ENCODE assay signal across 12 mouse cellular contexts in genomic region chr19:28768218-28768617, GRCm38 (mm10).
DNase-seq lines count a peak whose midpoint lies in the region; ATAC-seq and TF ChIP-seq lines count a peak whose summit lies in the region.
"Had no signal": no experiment of that assay in that cellular context is flagged by ENCODE, and none has a peak within 500 bp of the region (broad histone marks: within the 10 kb centered on the region; RNA-seq: fewer than 3 reads in every experiment).

No protein-coding gene starts in this region.

- no peak overlapping the region for H3K9ac ChIP-seq in forebrain, embryonic 15.5 days (replicated peaks)
- no peak overlapping the region for H3K9ac ChIP-seq in forebrain, embryonic 11.5 days (ENCODE audit: low read length)
- no peak overlapping the region for H3K9ac ChIP-seq in lung, embryonic 14.5 days
- H3K9ac ChIP-seq: midbrain, embryonic 12.5 days had no signal

- H3K27me3 ChIP-seq in forebrain, embryonic 15.5 days: no peaks in the 10 kb centered on the region
- no peaks in the 10 kb centered on the region for H3K27me3 ChIP-seq in forebrain, embryonic 11.5 days (ENCODE audit: control insufficient read depth, insufficient read depth, low read length)
- no peaks in the 10 kb centered on the region for H3K27me3 ChIP-seq in lung, embryonic 14.5 days (ENCODE audit: insufficient read depth, low read length)
- H3K27me3 ChIP-seq: midbrain, embryonic 12.5 days had no signal

- H3K4me1 ChIP-seq in forebrain, embryonic 15.5 days: no peaks in the 10 kb centered on the region
- no peaks in the 10 kb centered on the region for H3K4me1 ChIP-seq in forebrain, embryonic 11.5 days (replicated peaks; ENCODE audit: control insufficient read depth, insufficient read depth, low read length)
- no peaks in the 10 kb centered on the region for H3K4me1 ChIP-seq in lung, embryonic 14.5 days (ENCODE audit: insufficient read depth)

- no peak overlapping the region for H3K4me2 ChIP-seq in forebrain, embryonic 15.5 days (replicated peaks)
- H3K4me2 ChIP-seq in forebrain, embryonic 11.5 days (ENCODE audit: low read depth, low read length, severe bottlenecking): no peak overlapping the region
- H3K4me2 ChIP-seq in lung, embryonic 14.5 days: no peak overlapping the region
- H3K4me2 ChIP-seq: liver, embryonic 11.5 days; midbrain, embryonic 12.5 days had no signal

- 47% methylated on average over 5 of the region's 5 CpGs for WGBS in forebrain, embryonic 15.5 days
- WGBS in forebrain, embryonic 11.5 days: 57% methylated on average over 5 of the region's 5 CpGs
- WGBS in lung, embryonic 14.5 days: 22% methylated on average over 5 of the region's 5 CpGs

- DNase-seq in forebrain, embryonic 11.5 days (ENCODE audit: low spot score): no peak
- DNase-seq in lung, embryonic 14.5 days: peak; percentile 80
- no peak for DNase-seq in lung, postnatal 36 days
- peak; percentile 30 for DNase-seq in brain, embryonic 18.5 days (ENCODE audit: low read depth, low spot score)
- DNase-seq in mesoderm, embryonic 11.5 days (ENCODE audit: low read depth, low spot score): peak; percentile 25
- no peak for DNase-seq in thymus, postnatal 36 days
- DNase-seq: cerebellum, adult 11-12 months had no signal

- peak; percentile 56 for TF ChIP-seq CTCF in lung, embryonic 14.5 days (IDR thresholded peaks at IDR 0.05; ENCODE audit: low read depth)

- H3K9me3 ChIP-seq in forebrain, embryonic 15.5 days: no peaks in the 10 kb centered on the region
- no peaks in the 10 kb centered on the region for H3K9me3 ChIP-seq in forebrain, embryonic 11.5 days (ENCODE audit: control insufficient read depth, low read length)
- H3K9me3 ChIP-seq in lung, embryonic 14.5 days (ENCODE audit: low read depth, low read length): no peaks in the 10 kb centered on the region
- H3K9me3 ChIP-seq: midbrain, embryonic 12.5 days had no signal

- peak; percentile 61 for ATAC-seq in forebrain, embryonic 15.5 days (replicated peaks)
- ATAC-seq in forebrain, embryonic 11.5 days (replicated peaks; ENCODE audit: low FRiP score): no peak
- no peak; the same call in 1 of the 2 replicates for ATAC-seq in lung, embryonic 14.5 days (ENCODE audit: insufficient read depth)
- no peak for ATAC-seq in monocyte, adult 5-6 weeks (replicated peaks; ENCODE audit: insufficient number of reproducible peaks, low FRiP score, low TSS enrichment, poor library complexity, severe bottlenecking)

- H3K36me3 ChIP-seq in forebrain, embryonic 15.5 days: no peaks in the 10 kb centered on the region
- H3K36me3 ChIP-seq in forebrain, embryonic 11.5 days (ENCODE audit: control insufficient read depth, insufficient read depth, low read length): no peaks in the 10 kb centered on the region
- H3K36me3 ChIP-seq in lung, embryonic 14.5 days (ENCODE audit: insufficient read depth): no peaks in the 10 kb centered on the region
- H3K36me3 ChIP-seq: midbrain, embryonic 12.5 days had no signal

- no peak overlapping the region for H3K27ac ChIP-seq in forebrain, embryonic 15.5 days (replicated peaks)
- H3K27ac ChIP-seq in forebrain, embryonic 11.5 days (ENCODE audit: low read depth, low read length): no peak overlapping the region
- H3K27ac ChIP-seq in lung, embryonic 14.5 days (ENCODE audit: low read depth): no peak overlapping the region
- H3K27ac ChIP-seq: midbrain, embryonic 12.5 days had no signal

- no peak overlapping the region for H3K4me3 ChIP-seq in forebrain, embryonic 15.5 days
- H3K4me3 ChIP-seq in forebrain, embryonic 11.5 days (ENCODE audit: low read depth, low read length): no peak overlapping the region
- H3K4me3 ChIP-seq in lung, embryonic 14.5 days (ENCODE audit: low read depth, low read length): no peak overlapping the region
- H3K4me3 ChIP-seq: erythroblast, embryonic 14.5 days; midbrain, embryonic 12.5 days had no signal

Comparison
In these comparisons a context has a peak if more than half of its experiments do, and no peak if none do; other contexts are left out.
1. DNase-seq: peak in lung, embryonic 14.5 days (single experiment), brain, embryonic 18.5 days (single experiment) and mesoderm, embryonic 11.5 days (single experiment); none in forebrain, embryonic 11.5 days (single experiment), lung, postnatal 36 days (single experiment) and thymus, postnatal 36 days (0 of 2).